Mouse (Mus musculus) bone marrow macrophage, adult 2 months (primary cell): ENCODE measurements around the gene Paqr4.

Experiments used
- CTCF ChIP-seq: IDR thresholded peaks from 2 replicates; pipeline ENCODE4 v1.5.1; 2012; ENCODE audit warnings: low read depth, mild to moderate bottlenecking, low read length, moderate library complexity
- POLR2A ChIP-seq: IDR thresholded peaks from 2 replicates; pipeline ENCODE4 v1.6.1; 2012; ENCODE audit warnings: mild to moderate bottlenecking, low read depth, low read length, borderline replicate concordance

- TF ChIP-seq POLR2A = no peak
- no peak for TF ChIP-seq CTCF
These were observed 1.6 kb upstream of the Paqr4 start for GRCm38 (mm10) chr17:23742210-23742793.
